Mouse (Mus musculus) naive thymus-derived CD4-positive, alpha-beta T cell, adult 2 months (primary cell): ENCODE data around the gene Lmntd1.
A peak's percentile ranks its signal among the peaks of the same experiment; 100 is the strongest.

Source experiments
- DNase-seq: peaks from one replicate; pipeline ENCODE4 v3.0.0-alpha.2; 2011; ENCODE audit warnings: low read depth

Lmntd1 gene

GRCm38 (mm10) chr6:145485986-145486605 lies 128.0 kb downstream of the Lmntd1 start:
- DNase-seq = no peak

GRCm38 (mm10) chr6:145483318-145483674 lies 130.8 kb downstream of the Lmntd1 start:
- no peak for DNase-seq

- no peak for DNase-seq
These were observed 131.3 kb downstream of the Lmntd1 start for GRCm38 (mm10) chr6:145482656-145483317.

- DNase-seq = no peak
These were observed 132.2 kb downstream of the Lmntd1 start for GRCm38 (mm10) chr6:145481938-145482337.

GRCm38 (mm10) chr6:145478821-145479271 lies 135.3 kb downstream of the Lmntd1 start:
- no peak for DNase-seq

- no peak for DNase-seq
These were observed 136.7 kb downstream of the Lmntd1 start for GRCm38 (mm10) chr6:145477367-145477905.

GRCm38 (mm10) chr6:145471638-145472247 lies 142.4 kb downstream of the Lmntd1 start:
- DNase-seq = no peak

- DNase-seq = no peak
These were observed 144.7 kb downstream of the Lmntd1 start for GRCm38 (mm10) chr6:145469260-145469943.

GRCm38 (mm10) chr6:145464027-145464426 lies 150.1 kb downstream of the Lmntd1 start:
- DNase-seq = no peak

GRCm38 (mm10) chr6:145462677-145463245 lies 151.4 kb downstream of the Lmntd1 start:
- no peak for DNase-seq

- DNase-seq = no peak
These were observed 157.1 kb downstream of the Lmntd1 start for GRCm38 (mm10) chr6:145457066-145457465.

GRCm38 (mm10) chr6:145450628-145451403 lies 163.3 kb downstream of the Lmntd1 start:
- DNase-seq = no peak

GRCm38 (mm10) chr6:145448361-145448760 lies 165.8 kb downstream of the Lmntd1 start:
- DNase-seq = no peak

- DNase-seq = no peak
These were observed 168.2 kb downstream of the Lmntd1 start for GRCm38 (mm10) chr6:145445811-145446500.

- DNase-seq = no peak
These were observed 168.7 kb downstream of the Lmntd1 start for GRCm38 (mm10) chr6:145445380-145445779.

GRCm38 (mm10) chr6:145442786-145443185 lies 171.3 kb downstream of the Lmntd1 start:
- DNase-seq = peak; percentile 36

- DNase-seq = no peak
These were observed 172.6 kb downstream of the Lmntd1 start for GRCm38 (mm10) chr6:145441416-145442110.

- no peak for DNase-seq
These were observed 175.3 kb downstream of the Lmntd1 start for GRCm38 (mm10) chr6:145438851-145439250.

- DNase-seq = no peak
These were observed 178.4 kb downstream of the Lmntd1 start for GRCm38 (mm10) chr6:145435764-145436163.

GRCm38 (mm10) chr6:145435156-145435555 lies 179.0 kb downstream of the Lmntd1 start:
- DNase-seq = no peak
